Mouse (Mus musculus) liver, embryonic 16.5 days (tissue): ENCODE data around the gene Gm17267. TPM values are rescaled to one million over a fixed set of nuclear protein-coding genes. Genes with fewer than 3 reads are reported as not detected.
"Not testable (repeated sequence)": the region's sequence is repeated elsewhere in the genome, so short reads cannot be mapped to it uniquely, and the experiment has no call there.

Experiments used
- ATAC-seq: fragments of 200-750 bp; cut with Nextera tagmentation; 2 replicates; pipeline ENCODE4 v1.8.0; 2017; ENCODE audit warnings: low read depth, mild to moderate bottlenecking, moderate number of reproducible peaks, moderate library complexity
- H3K27ac ChIP-seq: fragments of 300-500 bp; sonication (generic); 2 replicates; pipeline ENCODE4 v1.5.1; 2014; ENCODE audit warnings: mild to moderate bottlenecking, low read length
- H3K27me3 ChIP-seq: fragments of 300-500 bp; sonication (generic); 2 replicates; pipeline ENCODE4 v1.6.1; 2014; ENCODE audit warnings: low read depth, low read length, mixed read lengths; ENCODE audit not compliant: control insufficient read depth, insufficient read depth
- H3K36me3 ChIP-seq: fragments of 300-500 bp; sonication (generic); 2 replicates; pipeline ENCODE4 v1.6.1; 2014; ENCODE audit warnings: mild to moderate bottlenecking; ENCODE audit not compliant: control insufficient read depth, insufficient read depth
- H3K4me1 ChIP-seq: fragments of 300-500 bp; sonication (generic); 2 replicates; pipeline ENCODE4 v1.6.1; 2014; ENCODE audit warnings: low read depth, low read length, mixed read lengths; ENCODE audit not compliant: control insufficient read depth
- H3K4me2 ChIP-seq: fragments of 300-500 bp; sonication (generic); 2 replicates; pipeline ENCODE4 v1.6.1; 2014; ENCODE audit warnings: low read depth, low read length, mixed read lengths
- H3K4me3 ChIP-seq: fragments of 300-500 bp; sonication (generic); 2 replicates; pipeline ENCODE4 v1.5.1; 2014; ENCODE audit warnings: low read depth, mild to moderate bottlenecking, low read length
- H3K9ac ChIP-seq: fragments of 300-500 bp; sonication (generic); 2 replicates; pipeline ENCODE4 v1.6.1; 2014; ENCODE audit warnings: low read depth, low read length
- H3K9me3 ChIP-seq: fragments of 300-500 bp; sonication (generic); replicated peaks from 2 replicates; pipeline ENCODE4 v1.6.1; 2016; ENCODE audit warnings: low read length; ENCODE audit not compliant: control insufficient read depth
- WGBS: fragments of 180-500 bp; shearing (Covaris S2); extraction: QIAGEN DNeasy Blood & Tissue Kit; methylation state at CpG from one replicate; pipeline ENCODE4 v1.1.7; 2014; ENCODE audit not compliant: insufficient replicate concordance; 5-methylcytosine and 5-hydroxymethylcytosine counted together
- polyA plus RNA-seq: library from polyadenylated mRNA; unstranded; fragments of >200 nt; fragmentation: Nextera tagmentation; extraction: Ambion mirVana; gene quantifications from 2 replicates; pipeline ENCODE4 v1.2.1, GENCODE M21; 2015

Gene Gm17267
- not detected in 2 replicates for polyA plus RNA-seq

- no CpG with 5 or more reads among the region's 4 CpGs for WGBS
- H3K27ac ChIP-seq, H3K4me3 ChIP-seq, H3K9ac ChIP-seq, H3K4me2 ChIP-seq, H3K36me3 ChIP-seq, H3K27me3 ChIP-seq, H3K9me3 ChIP-seq, H3K4me1 ChIP-seq, ATAC-seq: not testable (repeated sequence)
Observed at GRCm38 (mm10) chrX:126017257-126017656, at the start of gene Gm17267. Gene Gm17267 (plus strand): TSS chrX:126017557.
